Mouse (Mus musculus) liver, postnatal 0 days (tissue): ENCODE results near the gene Smcp.

Experiments
- CTCF ChIP-seq: sonication (generic); IDR thresholded peaks from 2 replicates; pipeline ENCODE4 v1.5.1; 2016; ENCODE audit warnings: antibody characterized with exemption, low read depth
- EP300 ChIP-seq: IDR thresholded peaks from 2 replicates; pipeline ENCODE4 v1.6.1; 2016; ENCODE audit warnings: antibody characterized with exemption, low read depth, mild to moderate bottlenecking

DNA sequence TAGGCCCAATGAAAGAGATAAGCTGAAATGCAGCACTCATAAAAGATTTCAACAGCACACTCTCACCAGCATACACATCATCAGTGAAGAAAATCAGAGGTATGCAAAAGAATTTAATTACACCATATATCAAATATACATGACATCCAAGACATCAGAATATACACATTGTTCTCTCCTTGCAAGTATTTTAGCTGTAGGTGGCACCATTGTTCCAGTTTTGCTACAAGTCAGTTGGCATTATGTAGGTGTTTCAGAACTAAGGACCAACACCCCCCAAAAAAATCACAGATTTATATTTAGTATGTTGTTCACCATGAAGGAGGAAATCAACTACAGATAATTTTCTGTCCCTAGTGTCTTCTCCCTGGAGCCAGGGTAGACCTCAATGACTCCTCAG is 23.4 kb downstream of the Smcp start:
- TF ChIP-seq EP300 (no peak), CTCF (peak; percentile 56)
